Mouse (Mus musculus) hindbrain, embryonic 15.5 days (tissue): ENCODE measurements around the gene Gm20388. TPM values are rescaled to one million over a fixed set of nuclear protein-coding genes. Genes with fewer than 3 reads are reported as not detected.
A peak's percentile ranks its signal among the peaks of the same experiment; 100 is the strongest.

Experiments used
- ATAC-seq: fragments of 200-750 bp; cut with Nextera tagmentation; 2 replicates; pipeline ENCODE4 v1.8.0; 2017; ENCODE audit warnings: low read depth, moderate number of reproducible peaks, moderate TSS enrichment; ENCODE audit not compliant: low FRiP score
- H3K27ac ChIP-seq: fragments of 300-500 bp; sonication (generic); replicated peaks from 2 replicates; pipeline ENCODE4 v1.5.1; 2015; ENCODE audit warnings: mild to moderate bottlenecking, inconsistent platforms
- H3K27me3 ChIP-seq: fragments of 300-500 bp; sonication (generic); 2 replicates; pipeline ENCODE4 v1.6.1; 2015; ENCODE audit warnings: control low read depth, inconsistent platforms
- H3K36me3 ChIP-seq: fragments of 300-500 bp; sonication (generic); 2 replicates; pipeline ENCODE4 v1.6.1; 2015; ENCODE audit warnings: control low read depth, inconsistent platforms
- H3K4me1 ChIP-seq: fragments of 300-500 bp; sonication (generic); replicated peaks from 2 replicates; pipeline ENCODE4 v1.6.1; 2015; ENCODE audit warnings: control low read depth, inconsistent platforms
- H3K4me2 ChIP-seq: fragments of 300-500 bp; sonication (generic); 2 replicates; pipeline ENCODE4 v1.6.1; 2015; ENCODE audit warnings: moderate library complexity, mild to moderate bottlenecking, inconsistent platforms
- H3K4me3 ChIP-seq: fragments of 300-500 bp; sonication (generic); 2 replicates; pipeline ENCODE4 v1.5.1; 2015; ENCODE audit warnings: mild to moderate bottlenecking, inconsistent platforms
- H3K9ac ChIP-seq: fragments of 300-500 bp; sonication (generic); 2 replicates; pipeline ENCODE4 v1.6.1; 2015; ENCODE audit warnings: inconsistent platforms
- H3K9me3 ChIP-seq: fragments of 300-500 bp; sonication (generic); 2 replicates; pipeline ENCODE4 v1.6.1; 2016; ENCODE audit warnings: control low read depth, inconsistent platforms
- WGBS: fragments of 180-500 bp; shearing (Covaris S2); methylation state at CpG from one replicate; pipeline ENCODE4 v1.1.7; 2015; 5-methylcytosine and 5-hydroxymethylcytosine counted together
- polyA plus RNA-seq: library from polyadenylated mRNA; unstranded; fragments of >200 nt; fragmentation: Nextera tagmentation; extraction: Ambion mirVana; gene quantifications from 2 replicates; pipeline ENCODE4 v1.2.1, GENCODE M21; 2015

The Gm20388 gene
- polyA plus RNA-seq, 1 experiment from 2014 or later: 5.4 TPM

DNA sequence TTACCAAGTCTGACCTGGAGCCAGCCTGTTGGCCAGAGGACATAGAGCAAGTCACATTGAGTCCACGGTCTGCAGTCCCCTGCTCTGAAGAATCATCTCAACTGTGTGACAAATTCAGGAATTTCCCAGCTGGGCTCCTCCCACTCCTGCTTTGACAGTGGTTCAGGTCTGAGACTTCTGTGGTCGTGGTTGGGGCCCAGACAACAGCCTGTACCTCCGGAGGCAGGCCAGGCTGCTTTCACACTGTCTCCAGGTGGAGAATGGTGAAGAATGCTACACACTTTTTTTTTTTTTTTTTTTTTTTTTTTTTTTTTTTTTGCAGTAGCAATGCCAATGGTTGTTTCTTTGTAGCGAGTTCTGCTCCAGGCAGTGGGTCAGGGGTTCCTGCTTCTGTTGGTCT lies 4175.0 kb downstream of the Gm20388 start:
- peaks cover 4% of the 10 kb centered on the region; the same call in 1 of the 2 replicates for H3K4me1 ChIP-seq
- no peaks in the 10 kb centered on the region for H3K27me3 ChIP-seq
- 68% methylated on average over 4 of the region's 4 CpGs for WGBS
- H3K27ac ChIP-seq: no peak overlapping the region
- H3K36me3 ChIP-seq: no peaks in the 10 kb centered on the region
- H3K4me2 ChIP-seq: no peak overlapping the region
- H3K9ac ChIP-seq: no peak overlapping the region
- no peaks in the 10 kb centered on the region for H3K9me3 ChIP-seq
- ATAC-seq: no peak
- H3K4me3 ChIP-seq: no peak overlapping the region

- ATAC-seq: no peak
- WGBS: 45% methylated on average over 11 of the region's 11 CpGs
- Histone ChIP-seq H3K27me3 (no peaks in the 10 kb centered on the region), H3K4me3 (no peak overlapping the region), H3K27ac (no peak overlapping the region), H3K9me3 (no peaks in the 10 kb centered on the region), H3K4me2 (no peak overlapping the region), H3K4me1 (0 out of 2 replicates have a peak, but pooled peaks cover 4% of the 10 kb centered on the region), H3K9ac (no peak overlapping the region), H3K36me3 (no peaks in the 10 kb centered on the region)
Observed at GRCm38 (mm10) chr8:124088092-124088613, 4177.5 kb downstream of the Gm20388 start.

DNA sequence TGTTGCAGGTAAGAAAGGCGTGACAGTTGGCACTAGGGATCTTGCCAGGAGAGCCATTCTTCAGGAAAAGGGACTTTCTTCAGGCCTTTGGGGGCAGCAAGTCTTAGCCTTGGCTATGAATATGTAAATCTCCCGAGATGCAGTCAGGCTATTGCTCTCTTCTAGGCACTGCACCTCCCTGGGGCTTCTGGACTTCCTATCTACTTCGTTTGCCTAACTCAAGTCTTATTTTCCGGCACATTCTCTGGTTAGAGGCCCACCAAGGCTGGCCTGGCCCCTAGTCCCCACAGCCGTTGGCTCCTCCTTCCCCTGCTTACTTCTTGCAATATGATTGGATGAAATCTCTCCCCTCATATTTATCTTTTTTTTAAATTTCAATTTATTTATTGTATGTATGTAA lies 4178.4 kb downstream of the Gm20388 start:
- Histone ChIP-seq H3K36me3 (no peaks in the 10 kb centered on the region), H3K4me3 (no peak overlapping the region), H3K27ac (no peak overlapping the region), H3K4me1 (0 out of 2 replicates have a peak, but pooled peaks cover 4% of the 10 kb centered on the region), H3K9ac (no peak overlapping the region), H3K4me2 (no peak overlapping the region), H3K9me3 (no peaks in the 10 kb centered on the region), H3K27me3 (no peaks in the 10 kb centered on the region)
- WGBS: 86% methylated on average over 5 of the region's 5 CpGs
- no peak for ATAC-seq

GRCm38 (mm10) chr8:124090473-124090872 lies 4179.8 kb downstream of the Gm20388 start:
- H3K27ac ChIP-seq: no peak overlapping the region
- 96% methylated on average over 5 of the region's 5 CpGs for WGBS
- 0 out of 2 replicates have a peak, but pooled peaks cover 4% of the 10 kb centered on the region for H3K4me1 ChIP-seq
- H3K9me3 ChIP-seq: no peaks in the 10 kb centered on the region
- H3K36me3 ChIP-seq: no peaks in the 10 kb centered on the region
- H3K4me2 ChIP-seq: no peak overlapping the region
- no peak overlapping the region for H3K4me3 ChIP-seq
- no peaks in the 10 kb centered on the region for H3K27me3 ChIP-seq
- no peak overlapping the region for H3K9ac ChIP-seq
- ATAC-seq: no peak

- no peak overlapping the region for H3K4me3 ChIP-seq
- H3K4me1 ChIP-seq: peaks cover 13% of the 10 kb centered on the region
- 21% methylated on average over 11 of the region's 11 CpGs for WGBS
- H3K27me3 ChIP-seq: no peaks in the 10 kb centered on the region
- no peaks in the 10 kb centered on the region for H3K9me3 ChIP-seq
- peak; percentile 91 for ATAC-seq
- H3K4me2 ChIP-seq: peak overlapping the region; percentile 2; the same call in 1 of the 2 replicates
- no peaks in the 10 kb centered on the region for H3K36me3 ChIP-seq
- H3K27ac ChIP-seq: peak overlapping the region; percentile 33; the same call in 1 of the 2 replicates
- no peak overlapping the region for H3K9ac ChIP-seq
Observed at GRCm38 (mm10) chr8:124098953-124099622, 4188.4 kb downstream of the Gm20388 start.

DNA sequence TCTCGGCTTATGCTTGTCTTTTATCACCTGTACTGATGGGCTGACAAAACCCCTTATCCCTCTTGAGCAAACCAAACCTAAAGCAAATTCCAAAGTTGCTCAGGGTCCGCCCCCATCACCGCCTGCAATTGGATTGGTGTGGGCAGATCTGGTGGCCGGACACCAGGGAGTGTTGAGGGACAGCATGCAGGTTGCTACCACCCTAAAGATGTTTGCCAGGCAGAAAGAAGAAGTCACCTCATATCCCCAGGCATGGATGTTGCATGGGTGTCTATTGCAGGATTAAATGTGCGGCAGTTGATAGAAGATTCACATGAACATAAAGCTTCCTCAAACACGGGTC lies 4189.0 kb downstream of the Gm20388 start:
- no peaks in the 10 kb centered on the region for H3K27me3 ChIP-seq
- 0 out of 2 replicates have a peak overlapping the region, but pooled peaks have one; percentile 33 for H3K27ac ChIP-seq
- 60% methylated on average over 6 of the region's 6 CpGs for WGBS
- H3K4me2 ChIP-seq: no peak overlapping the region
- H3K9ac ChIP-seq: no peak overlapping the region
- ATAC-seq: 0 out of 2 replicates have a peak, but pooled peaks have one; percentile 6
- H3K9me3 ChIP-seq: no peaks in the 10 kb centered on the region
- H3K4me3 ChIP-seq: no peak overlapping the region
- peaks cover 13% of the 10 kb centered on the region for H3K4me1 ChIP-seq
- H3K36me3 ChIP-seq: no peaks in the 10 kb centered on the region

DNA sequence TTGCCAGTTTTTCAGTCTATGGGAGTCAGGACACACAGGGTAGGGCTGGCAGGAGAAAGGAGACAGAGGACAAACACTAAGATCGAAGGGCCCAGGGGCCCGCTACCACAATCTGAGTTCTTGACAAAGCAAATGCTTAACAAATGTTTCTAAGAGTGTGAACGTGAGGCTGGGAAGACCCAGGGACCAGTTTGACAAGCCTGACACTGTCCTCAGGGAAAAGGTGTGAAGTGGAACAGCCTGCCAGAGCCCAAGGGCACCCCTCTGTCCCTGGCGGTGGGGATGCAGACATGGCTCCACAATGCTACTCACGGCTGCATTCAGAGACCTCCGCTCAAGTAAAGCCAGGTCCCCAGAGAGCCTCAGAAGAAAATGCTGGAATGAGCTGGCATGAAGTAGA lies 4195.2 kb downstream of the Gm20388 start:
- no peak for ATAC-seq
- no peaks in the 10 kb centered on the region for H3K27me3 ChIP-seq

DNA sequence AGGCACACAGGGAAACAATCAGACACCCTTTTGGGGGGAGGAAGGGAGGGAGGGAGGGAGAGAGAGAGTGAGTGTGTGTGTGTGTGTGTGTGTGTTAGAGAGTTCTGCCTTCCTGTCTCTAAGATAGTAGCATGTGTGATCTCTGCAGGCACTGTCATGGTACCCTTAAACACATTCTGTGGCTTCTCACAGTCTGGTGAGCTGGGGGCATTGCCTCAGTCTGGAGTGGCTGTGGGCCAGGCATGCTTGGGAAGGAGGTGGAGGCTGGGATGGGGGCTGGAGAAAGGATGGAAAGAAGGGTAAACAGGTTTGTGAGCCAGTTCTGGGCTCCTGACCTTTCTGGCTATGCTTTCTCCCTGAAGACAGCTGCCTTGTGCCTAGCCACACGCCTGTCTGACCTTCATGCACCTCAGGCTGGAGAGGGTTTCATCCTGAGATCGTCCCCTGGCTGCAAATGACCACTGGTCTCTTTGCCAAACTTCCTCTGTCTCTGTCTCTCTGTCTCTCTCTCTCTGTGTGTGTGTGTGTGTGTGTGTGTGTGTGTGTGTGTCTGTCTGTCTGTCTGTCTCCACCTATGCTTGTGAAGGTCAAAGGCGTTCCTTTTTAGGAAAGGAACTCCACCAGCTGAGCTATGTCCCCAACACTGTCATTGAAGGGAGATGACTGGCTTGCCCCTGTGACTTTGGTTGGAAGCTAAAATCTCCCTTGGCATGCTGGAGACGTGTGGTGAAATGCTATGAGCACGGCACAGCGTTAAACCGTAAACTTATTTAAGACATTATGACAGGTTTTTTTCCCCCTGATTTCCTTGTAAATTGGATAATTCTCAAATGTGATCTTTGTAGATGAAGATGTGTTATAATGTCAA lies 4195.9 kb downstream of the Gm20388 start:
- ATAC-seq: no peak

More for the DNA sequence above, 4195.2 kb downstream of the Gm20388 start:
- Histone ChIP-seq H3K27ac (no peak overlapping the region), H3K4me3 (no peak overlapping the region), H3K9me3 (no peaks in the 10 kb centered on the region), H3K36me3 (no peaks in the 10 kb centered on the region), H3K4me2 (no peak overlapping the region), H3K4me1 (no peaks in the 10 kb centered on the region; the same call in 1 of the 2 replicates), H3K9ac (no peak overlapping the region)
- 63% methylated on average over 6 of the region's 6 CpGs for WGBS

GRCm38 (mm10) chr8:124113108-124113507 lies 4202.5 kb downstream of the Gm20388 start:
- no peak overlapping the region for H3K4me2 ChIP-seq
- no peaks in the 10 kb centered on the region for H3K4me1 ChIP-seq
- no peak overlapping the region for H3K4me3 ChIP-seq
- H3K36me3 ChIP-seq: no peaks in the 10 kb centered on the region
- no peaks in the 10 kb centered on the region for H3K27me3 ChIP-seq
- no peaks in the 10 kb centered on the region for H3K9me3 ChIP-seq
- H3K27ac ChIP-seq: no peak overlapping the region
- 79% methylated on average over 10 of the region's 10 CpGs for WGBS
- no peak for ATAC-seq
- no peak overlapping the region for H3K9ac ChIP-seq

More for the DNA sequence above, 4195.9 kb downstream of the Gm20388 start:
- H3K4me2 ChIP-seq: no peak overlapping the region
- H3K27ac ChIP-seq: no peak overlapping the region
- H3K4me1 ChIP-seq: no peaks in the 10 kb centered on the region; the same call in 1 of the 2 replicates
- no peak overlapping the region for H3K9ac ChIP-seq
- no peaks in the 10 kb centered on the region for H3K27me3 ChIP-seq
- H3K9me3 ChIP-seq: no peaks in the 10 kb centered on the region
- no peak overlapping the region for H3K4me3 ChIP-seq
- H3K36me3 ChIP-seq: no peaks in the 10 kb centered on the region
- 86% methylated on average over 7 of the region's 7 CpGs for WGBS

DNA sequence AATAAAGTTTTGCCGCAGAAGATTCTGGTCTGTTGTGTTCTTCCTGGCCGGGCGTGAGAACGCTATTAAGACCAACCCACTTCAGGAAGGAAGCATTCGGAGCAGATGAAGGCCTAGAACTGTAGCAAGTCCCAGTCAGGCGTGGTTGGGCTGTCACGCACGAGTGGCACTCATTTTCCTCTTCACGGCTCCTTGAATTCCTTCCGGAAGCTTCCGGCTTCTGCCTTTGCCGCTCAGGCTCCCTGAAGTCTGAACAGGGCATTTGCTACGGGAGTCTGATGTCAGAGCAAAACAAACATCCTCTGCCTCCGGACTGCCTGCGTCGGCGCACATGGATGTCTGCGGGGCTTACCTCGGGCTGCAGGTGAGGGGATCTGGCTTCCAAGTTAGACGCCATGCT lies 4214.6 kb downstream of the Gm20388 start:
- WGBS: 97% methylated on average over 20 of the region's 20 CpGs
- no peak overlapping the region for H3K9ac ChIP-seq
- ATAC-seq: no peak

GRCm38 (mm10) chr8:124137261-124137660 lies 4226.6 kb downstream of the Gm20388 start:
- Histone ChIP-seq H3K36me3 (no peaks in the 10 kb centered on the region), H3K27me3 (no peaks in the 10 kb centered on the region), H3K4me1 (peaks cover 31% of the 10 kb centered on the region), H3K9ac (no peak overlapping the region), H3K9me3 (no peaks in the 10 kb centered on the region), H3K4me2 (no peak overlapping the region), H3K27ac (no peak overlapping the region), H3K4me3 (no peak overlapping the region)
- 58% methylated on average over 5 of the region's 5 CpGs for WGBS
- no peak for ATAC-seq

More for the DNA sequence above, 4214.6 kb downstream of the Gm20388 start:
- Histone ChIP-seq H3K4me1 (no peaks in the 10 kb centered on the region), H3K36me3 (no peaks in the 10 kb centered on the region), H3K9me3 (no peaks in the 10 kb centered on the region), H3K4me2 (no peak overlapping the region), H3K27ac (no peak overlapping the region), H3K4me3 (no peak overlapping the region), H3K27me3 (no peaks in the 10 kb centered on the region)
